Mouse (Mus musculus) limb, embryonic 12.5 days (tissue): ENCODE data around the gene Klc3. TPM values are rescaled to one million over a fixed set of nuclear protein-coding genes. Genes with fewer than 3 reads are reported as not detected.

Experiments
- ATAC-seq: fragments of 200-750 bp; cut with Nextera tagmentation; 2 replicates; pipeline ENCODE4 v1.8.0; 2017; ENCODE audit warnings: low read depth, moderate TSS enrichment; ENCODE audit not compliant: insufficient number of reproducible peaks, insufficient read depth, low FRiP score, low TSS enrichment
- H3K27ac ChIP-seq: fragments of 300-500 bp; sonication (generic); 2 replicates; pipeline ENCODE4 v1.5.1; 2016; ENCODE audit warnings: mild to moderate bottlenecking, moderate library complexity
- H3K27me3 ChIP-seq: fragments of 300-500 bp; sonication (generic); 2 replicates; pipeline ENCODE4 v1.6.1; 2016; ENCODE audit warnings: mild to moderate bottlenecking, moderate library complexity
- H3K36me3 ChIP-seq: fragments of 300-500 bp; sonication (generic); 2 replicates; pipeline ENCODE4 v1.6.1; 2016; ENCODE audit warnings: mild to moderate bottlenecking, moderate library complexity
- H3K4me1 ChIP-seq: fragments of 300-500 bp; sonication (generic); replicated peaks from 2 replicates; pipeline ENCODE4 v1.6.1; 2016
- H3K4me2 ChIP-seq: fragments of 300-500 bp; sonication (generic); 2 replicates; pipeline ENCODE4 v1.6.1; 2016; ENCODE audit warnings: mild to moderate bottlenecking, moderate library complexity
- H3K4me3 ChIP-seq: fragments of 300-500 bp; sonication (generic); replicated peaks from 2 replicates; pipeline ENCODE4 v1.5.1; 2016; ENCODE audit warnings: mild to moderate bottlenecking
- H3K9ac ChIP-seq: fragments of 300-500 bp; sonication (generic); replicated peaks from 2 replicates; pipeline ENCODE4 v1.6.1; 2016; ENCODE audit warnings: mild to moderate bottlenecking, moderate library complexity
- H3K9me3 ChIP-seq: fragments of 300-500 bp; sonication (generic); 2 replicates; pipeline ENCODE4 v1.6.1; 2016; ENCODE audit warnings: mild to moderate bottlenecking, moderate library complexity
- whole genome bisulfite sequencing: fragments of 180-500 bp; shearing (Covaris S2); methylation state at CpG from one replicate; pipeline ENCODE4 v1.1.7; 2016; 5-methylcytosine and 5-hydroxymethylcytosine counted together
- polyA plus RNA-seq: library from polyadenylated mRNA; unstranded; fragments of >200 nt; fragmentation: Nextera tagmentation; extraction: Ambion mirVana; gene quantifications from 2 replicates; pipeline ENCODE4 v1.2.1, GENCODE M21; 2016

The Klc3 gene
- polyA plus RNA-seq: 6.7 and 7.8 TPM in 2 replicates

DNA sequence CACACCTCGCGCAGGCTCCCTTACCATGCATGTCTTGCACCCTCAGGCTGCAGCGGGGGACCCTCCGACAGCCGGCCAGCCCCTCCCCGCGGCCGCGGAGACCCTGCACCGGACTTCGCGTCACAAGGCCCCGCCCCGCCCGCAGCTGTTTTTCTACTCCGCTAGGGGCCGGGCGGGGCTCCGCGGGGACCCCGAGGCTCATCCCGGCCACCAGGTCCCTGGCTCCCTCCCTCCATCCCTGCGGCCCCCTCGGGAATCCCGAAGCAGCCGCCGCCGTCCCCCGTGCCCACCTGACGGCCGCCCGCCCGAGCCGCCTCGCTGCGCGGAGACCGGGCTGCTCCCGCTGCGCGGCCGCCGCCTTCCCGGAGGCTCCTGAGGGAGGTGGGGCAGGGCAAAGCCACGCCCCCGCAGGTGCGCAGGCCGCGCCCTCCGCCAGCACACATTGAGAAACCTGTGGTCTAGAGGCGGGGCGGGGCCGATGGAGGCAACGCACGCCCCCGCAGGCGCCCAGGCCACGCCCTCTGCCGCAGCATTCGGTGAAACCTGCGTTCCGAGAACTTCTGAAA is at the start of gene Klc3:
Gene Klc3 (minus strand): TSS at position 374 of the 566 bp plus-strand sequence.
- Histone ChIP-seq H3K27ac (no peak within 1 kb of the TSS), H3K36me3 (no peaks in the 10 kb centered on the region), H3K9ac (peak within 1 kb of the TSS; percentile 58), H3K4me3 (peak within 1 kb of the TSS; percentile 69), H3K4me1 (peaks cover 22% of the 10 kb centered on the region), H3K27me3 (peaks cover 78% of the 10 kb centered on the region), H3K4me2 (peak within 1 kb of the TSS; percentile 98), H3K9me3 (peaks cover 8% of the 10 kb centered on the region)
- no peak for ATAC-seq
- WGBS: under 1% methylated on average over 62 of the region's 62 CpGs

DNA sequence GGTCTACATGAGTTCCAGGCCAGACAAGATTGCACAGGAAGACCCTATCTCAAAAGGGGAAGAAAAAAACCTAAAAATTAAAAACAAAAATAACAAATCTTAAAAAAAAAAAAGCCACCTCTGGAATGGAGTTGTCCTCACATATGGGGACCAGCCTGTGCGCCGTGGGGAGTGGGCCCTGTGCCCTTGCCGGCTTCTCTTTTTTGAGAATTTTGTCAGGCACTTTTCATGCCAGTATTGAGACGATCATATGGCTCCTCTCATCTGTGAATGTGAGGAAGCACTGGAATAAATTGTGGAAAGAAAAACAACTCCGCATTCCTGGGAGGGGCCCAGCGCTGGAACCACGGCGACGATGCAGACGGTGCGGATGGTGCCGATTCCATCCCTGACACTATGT is 45.3 kb upstream of the Klc3 start:
- Histone ChIP-seq H3K27ac (no peak overlapping the region), H3K4me1 (no peaks in the 10 kb centered on the region), H3K9me3 (no peaks in the 10 kb centered on the region), H3K36me3 (peaks cover 88% of the 10 kb centered on the region), H3K4me3 (no peak overlapping the region), H3K4me2 (no peak overlapping the region), H3K27me3 (no peaks in the 10 kb centered on the region), H3K9ac (no peak overlapping the region)
- no peak for ATAC-seq
- WGBS: 92% methylated on average over 12 of the region's 12 CpGs

DNA sequence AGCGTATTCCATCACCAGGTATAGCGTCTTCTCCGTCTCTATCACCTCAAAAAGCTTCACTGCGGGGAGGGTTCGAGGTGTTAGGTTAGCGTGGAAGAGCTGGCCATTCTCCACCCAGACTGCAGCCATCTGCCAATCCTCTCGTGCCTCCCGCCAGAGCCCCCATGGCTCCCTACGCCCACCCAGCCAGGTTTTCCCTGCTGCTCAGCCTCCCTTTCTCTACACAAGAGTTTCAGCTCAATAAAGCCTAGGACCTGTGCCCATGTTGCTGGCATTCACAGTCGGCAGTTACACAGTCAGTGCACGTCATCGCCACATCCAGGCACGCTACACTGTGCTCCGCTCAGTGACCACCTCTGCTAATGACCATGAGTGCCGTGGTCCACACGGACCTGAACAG is 43.8 kb upstream of the Klc3 start:
- peaks cover 93% of the 10 kb centered on the region for H3K36me3 ChIP-seq

DNA sequence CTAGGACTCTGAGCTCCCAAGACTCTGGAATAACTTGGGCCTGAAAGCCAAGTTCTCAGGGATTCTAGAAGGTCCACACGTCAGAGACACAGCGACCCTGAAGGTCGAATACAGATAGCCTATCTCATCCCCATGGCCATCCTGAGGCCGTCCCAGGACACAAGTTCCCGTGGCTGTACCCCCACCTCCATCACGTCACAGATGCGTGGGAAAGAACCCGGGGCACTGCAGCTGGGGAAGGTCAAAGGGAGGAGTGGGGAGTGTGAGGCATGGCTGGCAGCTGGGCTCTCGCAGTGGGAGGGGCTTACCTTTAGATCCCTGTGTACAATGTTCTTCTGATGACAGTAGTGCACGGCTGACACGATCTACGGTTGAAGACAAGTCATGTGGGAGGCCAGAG is 40.9 kb upstream of the Klc3 start:
- Histone ChIP-seq H3K4me1 (no peaks in the 10 kb centered on the region), H3K36me3 (peaks cover 94% of the 10 kb centered on the region), H3K27ac (no peak overlapping the region), H3K9me3 (no peaks in the 10 kb centered on the region), H3K4me2 (no peak overlapping the region), H3K27me3 (no peaks in the 10 kb centered on the region), H3K9ac (no peak overlapping the region), H3K4me3 (no peak overlapping the region)
- WGBS: 86% methylated on average over 12 of the region's 12 CpGs
- ATAC-seq: no peak

More for the DNA sequence above, 43.8 kb upstream of the Klc3 start:
- Histone ChIP-seq H3K4me1 (no peaks in the 10 kb centered on the region), H3K9me3 (no peaks in the 10 kb centered on the region), H3K9ac (no peak overlapping the region), H3K27me3 (no peaks in the 10 kb centered on the region), H3K4me2 (no peak overlapping the region), H3K27ac (no peak overlapping the region), H3K4me3 (no peak overlapping the region)
- no peak for ATAC-seq
- 93% methylated on average over 16 of the region's 16 CpGs for WGBS

GRCm38 (mm10) chr7:19443344-19443743 is 39.4 kb upstream of the Klc3 start:
- no peaks in the 10 kb centered on the region for H3K4me1 ChIP-seq
- H3K4me3 ChIP-seq: no peak overlapping the region
- ATAC-seq: no peak
- H3K9me3 ChIP-seq: no peaks in the 10 kb centered on the region
- no peaks in the 10 kb centered on the region for H3K27me3 ChIP-seq
- no peak overlapping the region for H3K27ac ChIP-seq
- no peak overlapping the region for H3K4me2 ChIP-seq
- no peak overlapping the region for H3K9ac ChIP-seq
- WGBS: 41% methylated on average over 3 of the region's 3 CpGs
- peaks cover 90% of the 10 kb centered on the region for H3K36me3 ChIP-seq

GRCm38 (mm10) chr7:19441448-19442091 is 37.7 kb upstream of the Klc3 start:
- Histone ChIP-seq H3K27me3 (no peaks in the 10 kb centered on the region), H3K4me2 (no peak overlapping the region), H3K9ac (no peak overlapping the region), H3K9me3 (no peaks in the 10 kb centered on the region), H3K4me3 (no peak overlapping the region), H3K36me3 (peaks cover 90% of the 10 kb centered on the region), H3K4me1 (no peaks in the 10 kb centered on the region), H3K27ac (no peak overlapping the region)
- no peak for ATAC-seq
- WGBS: 92% methylated on average over 9 of the region's 9 CpGs

DNA sequence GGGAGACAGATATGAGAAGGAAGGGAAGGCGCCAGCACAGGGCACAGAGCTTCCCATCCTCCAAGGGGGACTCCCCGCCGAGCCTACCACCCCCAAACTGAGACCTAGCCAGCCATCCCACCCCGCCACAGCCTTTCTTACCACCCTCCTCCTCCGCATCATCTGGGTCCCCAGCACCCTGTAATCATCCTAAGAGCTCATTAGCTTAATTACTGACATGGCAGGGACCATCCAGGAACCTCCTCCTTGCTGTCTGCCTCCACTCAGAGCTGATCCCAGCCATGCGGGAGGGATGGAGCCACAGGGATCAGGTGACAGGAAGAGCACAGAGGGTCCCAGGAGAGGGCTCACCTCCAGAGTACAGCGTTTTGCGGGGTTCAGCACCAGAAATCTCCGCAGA is 33.1 kb upstream of the Klc3 start:
- H3K36me3 ChIP-seq: peaks cover 96% of the 10 kb centered on the region
- WGBS: 80% methylated on average over 9 of the region's 9 CpGs
- H3K4me3 ChIP-seq: no peak overlapping the region
- H3K4me1 ChIP-seq: no peaks in the 10 kb centered on the region
- no peak for ATAC-seq
- H3K9me3 ChIP-seq: peaks cover 8% of the 10 kb centered on the region; the same call in 1 of the 2 replicates
- no peaks in the 10 kb centered on the region for H3K27me3 ChIP-seq
- H3K27ac ChIP-seq: no peak overlapping the region
- no peak overlapping the region for H3K4me2 ChIP-seq
- no peak overlapping the region for H3K9ac ChIP-seq

DNA sequence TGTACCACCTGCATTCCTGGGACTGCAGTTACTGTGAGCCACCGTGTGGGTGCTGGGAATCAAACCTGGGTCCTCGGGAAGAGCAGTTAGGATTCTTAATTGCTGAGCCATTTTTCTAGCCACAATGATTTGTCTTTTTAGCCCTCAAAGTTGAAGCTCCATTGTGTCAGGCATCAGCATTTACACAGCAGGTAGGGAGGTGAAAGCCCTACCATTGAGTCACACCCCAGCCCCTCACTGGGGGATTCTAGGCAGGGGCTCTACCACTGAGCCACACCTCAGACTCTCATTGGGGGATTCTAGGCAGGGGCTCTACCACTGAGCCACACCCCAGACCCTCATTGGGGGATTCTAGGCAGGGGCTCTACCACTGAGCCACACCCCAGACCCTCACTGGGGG is 32.4 kb upstream of the Klc3 start:
- Histone ChIP-seq H3K4me3 (no peak overlapping the region), H3K27ac (no peak overlapping the region), H3K9me3 (peaks cover 8% of the 10 kb centered on the region; the same call in 1 of the 2 replicates), H3K27me3 (no peaks in the 10 kb centered on the region), H3K4me1 (no peaks in the 10 kb centered on the region), H3K4me2 (no peak overlapping the region), H3K36me3 (peaks cover 96% of the 10 kb centered on the region), H3K9ac (no peak overlapping the region)
- no peak for ATAC-seq
- 96% methylated on average over 2 of the region's 2 CpGs for WGBS

- Histone ChIP-seq H3K9ac (no peak overlapping the region), H3K9me3 (peaks cover 8% of the 10 kb centered on the region; the same call in 1 of the 2 replicates), H3K4me1 (no peaks in the 10 kb centered on the region), H3K4me3 (no peak overlapping the region), H3K4me2 (no peak overlapping the region), H3K36me3 (peaks cover 100% of the 10 kb centered on the region), H3K27me3 (no peaks in the 10 kb centered on the region), H3K27ac (no peak overlapping the region)
- no peak for ATAC-seq
- WGBS: 94% methylated on average over 2 of the region's 2 CpGs
Measured at GRCm38 (mm10) chr7:19432475-19432874, 28.6 kb upstream of the Klc3 start.

- Histone ChIP-seq H3K27ac (no peak overlapping the region), H3K9ac (no peak overlapping the region), H3K4me3 (no peak overlapping the region), H3K27me3 (no peaks in the 10 kb centered on the region), H3K4me1 (no peaks in the 10 kb centered on the region), H3K4me2 (no peak overlapping the region), H3K9me3 (peaks cover 8% of the 10 kb centered on the region; the same call in 1 of the 2 replicates), H3K36me3 (peaks cover 100% of the 10 kb centered on the region)
- 91% methylated on average over 6 of the region's 6 CpGs for WGBS
- no peak for ATAC-seq
Measured at GRCm38 (mm10) chr7:19430402-19430801, 26.5 kb upstream of the Klc3 start.

GRCm38 (mm10) chr7:19429726-19430125 is 25.8 kb upstream of the Klc3 start:
- ATAC-seq: no peak
- Histone ChIP-seq H3K36me3 (peaks cover 100% of the 10 kb centered on the region), H3K9ac (no peak overlapping the region), H3K4me1 (no peaks in the 10 kb centered on the region), H3K9me3 (peaks cover 8% of the 10 kb centered on the region; the same call in 1 of the 2 replicates), H3K27ac (no peak overlapping the region), H3K27me3 (no peaks in the 10 kb centered on the region), H3K4me2 (no peak overlapping the region), H3K4me3 (no peak overlapping the region)
- WGBS: 70% methylated on average over 8 of the region's 8 CpGs
